Mouse (Mus musculus): ENCODE data around the gene Lrp1. TPM values are rescaled to one million over a fixed set of nuclear protein-coding genes. Genes with fewer than 3 reads are reported as not detected.

Lrp1 gene
- total and polyA plus RNA-seq, 3 experiments, result 0.39 to 0.42 TPM; not detected in 1

DNA sequence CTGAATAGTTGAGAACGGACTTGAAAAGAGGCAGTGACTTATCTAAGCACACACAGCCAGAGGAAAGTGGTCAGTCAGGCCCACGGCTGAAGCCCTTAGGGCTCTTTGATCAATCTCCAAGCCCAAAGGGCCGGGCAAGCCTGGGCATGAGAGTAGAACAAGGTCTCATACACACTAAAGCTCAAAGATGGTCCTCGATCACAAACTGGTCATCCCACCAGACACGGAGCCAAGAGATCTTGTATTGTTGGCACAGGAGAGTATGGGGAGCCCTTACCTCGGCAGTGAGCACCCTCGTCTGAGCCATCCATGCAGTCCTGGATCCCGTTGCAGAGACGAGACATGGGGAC, 10.9 kb downstream of the Lrp1 start:
- Histone ChIP-seq H3K9ac (ENCODE audit: control insufficient read depth, low read depth, low read length, poor library complexity, severe bottlenecking) (no peak overlapping the region), H3K27me3 (ENCODE audit: control insufficient read depth in 1 of 2, insufficient read depth in 2 of 2, low read length in 2 of 2) (peaks cover under 1 to 17% of the 10 kb centered on the region in 2 experiments; a peak in 3 of 4 replicates), H3K4me1 (ENCODE audit: control insufficient read depth in 1 of 2, insufficient read depth in 2 of 2, low read length in 2 of 2) (no peaks in the 10 kb centered on the region; a peak in 1 of 4 replicates), H3K9me3 (replicated peaks; ENCODE audit: insufficient read depth, low read length) (no peaks in the 10 kb centered on the region), H3K79me2 (ENCODE audit: control insufficient read depth, insufficient read depth, low read length, poor library complexity) (no peaks in the 10 kb centered on the region), H3K4me3 (ENCODE audit: control insufficient read depth in 1 of 2, insufficient read depth in 1 of 2, low read depth in 2 of 2, low read length in 2 of 2) (no peak overlapping the region), H3K36me3 (ENCODE audit: control insufficient read depth in 1 of 2, insufficient read depth in 2 of 2, low read length in 2 of 2) (no peaks in the 10 kb centered on the region), H3K27ac (ENCODE audit: control insufficient read depth, low read depth, low read length) (no peak overlapping the region)
- no peak for DNase-seq (ENCODE audit: low read depth, low spot score)
- TF ChIP-seq MAFK (IDR thresholded peaks at IDR 0.05; ENCODE audit: borderline replicate concordance, low read depth, low read length), result no peak
- TF ChIP-seq KAT2A (conservative IDR thresholded peaks at IDR 0.05; ENCODE audit: low read depth, low read length), result no peak
- TF ChIP-seq E2F4 (IDR thresholded peaks at IDR 0.05; ENCODE audit: borderline replicate concordance, low read depth, low read length), result no peak
- TF ChIP-seq JUND (IDR thresholded peaks at IDR 0.05; ENCODE audit: low read depth, low read length), result no peak
- TF ChIP-seq POLR2AphosphoS2 (IDR thresholded peaks at IDR 0.05; ENCODE audit: low read length), result no peak
- TF ChIP-seq USF2 (IDR thresholded peaks at IDR 0.05; ENCODE audit: borderline replicate concordance in 1 of 2, insufficient read depth in 1 of 2, low read depth in 1 of 2, low read length in 2 of 2), result no peak
- TF ChIP-seq NRF1 (IDR thresholded peaks at IDR 0.05; ENCODE audit: insufficient read depth, low read depth, low read length, poor library complexity, severe bottlenecking), result no peak
- TF ChIP-seq UBTF (IDR thresholded peaks at IDR 0.05; ENCODE audit: borderline replicate concordance, insufficient read depth, low read depth, low read length), result no peak
- TF ChIP-seq MYB (IDR thresholded peaks at IDR 0.05; ENCODE audit: low read depth, low read length), result no peak
- TF ChIP-seq HCFC1 (IDR thresholded peaks at IDR 0.05; ENCODE audit: low read depth, low read length), result no peak

DNA sequence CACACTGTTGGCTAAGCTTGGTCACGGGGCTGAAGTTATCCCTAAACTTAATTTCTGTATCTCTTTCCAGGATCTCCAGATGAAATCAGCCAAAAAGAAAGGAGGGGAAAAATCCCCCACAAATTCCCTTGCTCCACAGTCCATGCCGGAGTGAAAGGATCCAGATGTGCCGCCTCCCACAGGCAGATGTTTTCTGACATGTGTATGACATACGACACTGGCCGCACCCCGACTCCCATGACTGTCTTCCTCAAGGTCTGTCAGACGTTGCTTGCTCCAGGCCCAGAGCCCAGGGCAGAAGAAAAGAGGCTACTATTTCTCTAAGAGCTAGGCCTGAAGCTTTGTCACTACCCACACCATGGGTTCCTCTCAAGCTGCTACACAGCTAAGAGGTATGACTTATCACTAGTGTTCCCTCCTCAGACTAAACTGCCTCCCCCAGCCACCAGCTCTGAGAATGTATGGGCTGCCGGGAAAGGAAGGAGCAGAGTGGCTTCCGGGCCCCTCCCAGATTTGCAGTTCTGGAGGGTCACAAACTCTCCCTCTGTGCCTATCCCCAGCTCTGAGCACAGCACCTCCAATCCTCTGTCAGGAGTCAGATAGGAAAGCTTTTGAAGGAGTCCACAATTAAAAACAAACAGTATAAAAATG, 11.4 kb downstream of the Lrp1 start:
- peaks cover 0 to 5% of the 10 kb centered on the region in 2 experiments; a peak in 3 of 4 replicates for H3K4me1 ChIP-seq (ENCODE audit: control insufficient read depth in 1 of 2, insufficient read depth in 2 of 2, low read length in 2 of 2)

More for the DNA sequence above, 11.4 kb downstream of the Lrp1 start:
- H3K27ac ChIP-seq (ENCODE audit: control insufficient read depth, low read depth, low read length), result no peak overlapping the region
- no peaks in the 10 kb centered on the region for H3K79me2 ChIP-seq (ENCODE audit: control insufficient read depth, insufficient read depth, low read length, poor library complexity)
- 0 out of 4 replicates have a peak, but pooled peaks cover 0 to 2% of the 10 kb centered on the region in 2 experiments for H3K36me3 ChIP-seq (ENCODE audit: control insufficient read depth in 1 of 2, insufficient read depth in 2 of 2, low read length in 2 of 2)
- TF ChIP-seq UBTF (IDR thresholded peaks at IDR 0.05; ENCODE audit: borderline replicate concordance, insufficient read depth, low read depth, low read length) (no peak), MYB (IDR thresholded peaks at IDR 0.05; ENCODE audit: low read depth, low read length) (no peak), TCF12 (IDR thresholded peaks at IDR 0.05; ENCODE audit: low read depth, low read length) (no peak), CHD1 (IDR thresholded peaks at IDR 0.05; ENCODE audit: low read depth, low read length) (no peak), ZMIZ1 (IDR thresholded peaks at IDR 0.05; ENCODE audit: low read depth, low read length) (no peak), RCOR1 (IDR thresholded peaks at IDR 0.05; ENCODE audit: low read depth, low read length) (no peak), MAZ (IDR thresholded peaks at IDR 0.05; ENCODE audit: low read depth, low read length) (no peak), ETS1 (IDR thresholded peaks at IDR 0.05; ENCODE audit: low read depth, low read length) (no peak), POLR2A (IDR thresholded peaks at IDR 0.05; ENCODE audit: control insufficient read depth in 1 of 2, insufficient read depth in 1 of 2, low read depth in 1 of 2, low read length in 2 of 2, poor library complexity in 1 of 2) (no peak), MYC (IDR thresholded peaks at IDR 0.05; ENCODE audit: low read depth, low read length) (no peak), MEF2A (IDR thresholded peaks at IDR 0.05; ENCODE audit: extremely low read depth, insufficient replicate concordance, low read depth, low read length, poor library complexity, severe bottlenecking) (no peak), USF1 (IDR thresholded peaks at IDR 0.05; ENCODE audit: low read depth, low read length) (no peak)
- no peak overlapping the region for H3K4me3 ChIP-seq (ENCODE audit: control insufficient read depth in 1 of 2, insufficient read depth in 1 of 2, low read depth in 2 of 2, low read length in 2 of 2)
- H3K9ac ChIP-seq (ENCODE audit: control insufficient read depth, low read depth, low read length, poor library complexity, severe bottlenecking), result no peak overlapping the region
- H3K9me3 ChIP-seq (replicated peaks; ENCODE audit: insufficient read depth, low read length), result no peaks in the 10 kb centered on the region
- H3K27me3 ChIP-seq (ENCODE audit: control insufficient read depth in 1 of 2, insufficient read depth in 2 of 2, low read length in 2 of 2), result peaks cover 0 to 17% of the 10 kb centered on the region in 2 experiments; a peak in 3 of 4 replicates
- no peak for DNase-seq (ENCODE audit: low read depth, low spot score)

Data from MEL (cell line).